Mouse (Mus musculus): ENCODE measurements at regions not wholly inside any gene's neighbourhood (a gene's known extent, or its start where the extent isn't known, plus 50 kb on each side); places are given as distances from the start of the nearest gene placed in this dataset.
"Not testable (repeated sequence)": the region's sequence is repeated elsewhere in the genome, so short reads cannot be mapped to it uniquely, and the experiment has no call there.

- no peaks in the 10 kb centered on the region for H3K36me3 ChIP-seq (ENCODE audit: control insufficient read depth, insufficient read depth)
- no peaks in the 10 kb centered on the region for H3K4me1 ChIP-seq (replicated peaks; ENCODE audit: control insufficient read depth, insufficient read depth, low read length)
- no peak overlapping the region for H3K9ac ChIP-seq (replicated peaks; ENCODE audit: low read depth, low read length)
- H3K27ac ChIP-seq (ENCODE audit: low read length): no peak overlapping the region
- H3K9me3 ChIP-seq (ENCODE audit: control insufficient read depth, low read length): no peaks in the 10 kb centered on the region
- H3K4me2 ChIP-seq (ENCODE audit: low read length): no peak overlapping the region
- ATAC-seq: no peak
- no peak overlapping the region for H3K4me3 ChIP-seq (replicated peaks; ENCODE audit: low read length)
- H3K27me3 ChIP-seq (replicated peaks; ENCODE audit: control insufficient read depth, insufficient read depth, low read length): no peaks in the 10 kb centered on the region
- WGBS: 89% methylated on average over 2 of the region's 2 CpGs
These were observed 221.6 kb downstream of the Prr30 start for GRCm38 (mm10) chr14:100978515-100978914.

- Histone ChIP-seq H3K9ac (replicated peaks; ENCODE audit: low read depth, low read length) (no peak overlapping the region), H3K27ac (ENCODE audit: low read length) (no peak overlapping the region), H3K4me2 (ENCODE audit: low read length) (no peak overlapping the region), H3K36me3 (ENCODE audit: control insufficient read depth, insufficient read depth) (no peaks in the 10 kb centered on the region), H3K27me3 (replicated peaks; ENCODE audit: control insufficient read depth, insufficient read depth, low read length) (no peaks in the 10 kb centered on the region), H3K4me1 (replicated peaks; ENCODE audit: control insufficient read depth, insufficient read depth, low read length) (no peaks in the 10 kb centered on the region), H3K9me3 (ENCODE audit: control insufficient read depth, low read length) (no peaks in the 10 kb centered on the region), H3K4me3 (replicated peaks; ENCODE audit: low read length) (no peak overlapping the region)
- ATAC-seq: no peak
- 74% methylated on average over 2 of the region's 2 CpGs for WGBS
These were observed 229.2 kb downstream of the Prr30 start for GRCm38 (mm10) chr14:100970970-100971369.

- no peak for ATAC-seq
- H3K9me3 ChIP-seq (ENCODE audit: control insufficient read depth, low read length): no peaks in the 10 kb centered on the region
- no peaks in the 10 kb centered on the region for H3K27me3 ChIP-seq (replicated peaks; ENCODE audit: control insufficient read depth, insufficient read depth, low read length)
- no peak overlapping the region for H3K9ac ChIP-seq (replicated peaks; ENCODE audit: low read depth, low read length)
- no peaks in the 10 kb centered on the region for H3K36me3 ChIP-seq (ENCODE audit: control insufficient read depth, insufficient read depth)
- no peak overlapping the region for H3K4me3 ChIP-seq (replicated peaks; ENCODE audit: low read length)
- H3K27ac ChIP-seq (ENCODE audit: low read length): no peak overlapping the region
- H3K4me1 ChIP-seq (replicated peaks; ENCODE audit: control insufficient read depth, insufficient read depth, low read length): no peaks in the 10 kb centered on the region
- H3K4me2 ChIP-seq (ENCODE audit: low read length): no peak overlapping the region
These were observed 239.9 kb downstream of the Prr30 start for GRCm38 (mm10) chr14:100960198-100960597.

GRCm38 (mm10) chr14:100955806-100956436, 244.2 kb downstream of the Prr30 start:
- no peaks in the 10 kb centered on the region for H3K4me1 ChIP-seq (replicated peaks; ENCODE audit: control insufficient read depth, insufficient read depth, low read length)
- WGBS: 81% methylated on average over 1 of the region's 1 CpGs
- no peak overlapping the region for H3K4me2 ChIP-seq (ENCODE audit: low read length)
- no peaks in the 10 kb centered on the region for H3K36me3 ChIP-seq (ENCODE audit: control insufficient read depth, insufficient read depth)
- no peak overlapping the region for H3K9ac ChIP-seq (replicated peaks; ENCODE audit: low read depth, low read length)
- no peaks in the 10 kb centered on the region for H3K9me3 ChIP-seq (ENCODE audit: control insufficient read depth, low read length)
- H3K27me3 ChIP-seq (replicated peaks; ENCODE audit: control insufficient read depth, insufficient read depth, low read length): no peaks in the 10 kb centered on the region
- H3K4me3 ChIP-seq (replicated peaks; ENCODE audit: low read length): no peak overlapping the region
- no peak overlapping the region for H3K27ac ChIP-seq (ENCODE audit: low read length)
- no peak for ATAC-seq

- no peaks in the 10 kb centered on the region for H3K9me3 ChIP-seq (ENCODE audit: control insufficient read depth, low read length)
- H3K4me2 ChIP-seq (ENCODE audit: low read length): no peak overlapping the region
- 54% methylated on average over 3 of the region's 3 CpGs for WGBS
- H3K9ac ChIP-seq (replicated peaks; ENCODE audit: low read depth, low read length): no peak overlapping the region
- peak; percentile 28; the same call in 1 of the 2 replicates for ATAC-seq
- no peaks in the 10 kb centered on the region for H3K27me3 ChIP-seq (replicated peaks; ENCODE audit: control insufficient read depth, insufficient read depth, low read length)
- H3K4me3 ChIP-seq (replicated peaks; ENCODE audit: low read length): no peak overlapping the region
- H3K4me1 ChIP-seq (replicated peaks; ENCODE audit: control insufficient read depth, insufficient read depth, low read length): 0 out of 2 replicates have a peak, but pooled peaks cover 3% of the 10 kb centered on the region
- no peak overlapping the region for H3K27ac ChIP-seq (ENCODE audit: low read length)
- no peaks in the 10 kb centered on the region for H3K36me3 ChIP-seq (ENCODE audit: control insufficient read depth, insufficient read depth)
These were observed 249.4 kb downstream of the Prr30 start for GRCm38 (mm10) chr14:100950681-100951119.

- not testable (repeated sequence) for H3K27ac ChIP-seq (ENCODE audit: low read length); H3K4me2 ChIP-seq (ENCODE audit: low read length); ATAC-seq
These were observed 252.5 kb downstream of the Prr30 start for GRCm38 (mm10) chr14:100947625-100948024.

GRCm38 (mm10) chr14:100937358-100937887, 262.7 kb downstream of the Prr30 start:
- Histone ChIP-seq H3K4me2 (ENCODE audit: low read length) (no peak overlapping the region), H3K27ac (ENCODE audit: low read length) (no peak overlapping the region), H3K4me3 (replicated peaks; ENCODE audit: low read length) (no peak overlapping the region), H3K4me1 (replicated peaks; ENCODE audit: control insufficient read depth, insufficient read depth, low read length) (no peaks in the 10 kb centered on the region), H3K36me3 (ENCODE audit: control insufficient read depth, insufficient read depth) (no peaks in the 10 kb centered on the region), H3K9me3 (ENCODE audit: control insufficient read depth, low read length) (no peaks in the 10 kb centered on the region), H3K9ac (replicated peaks; ENCODE audit: low read depth, low read length) (no peak overlapping the region), H3K27me3 (replicated peaks; ENCODE audit: control insufficient read depth, insufficient read depth, low read length) (no peaks in the 10 kb centered on the region)
- ATAC-seq: no peak
- WGBS: 83% methylated on average over 2 of the region's 2 CpGs

More at GRCm38 (mm10) chr14:100947625-100948024, 252.5 kb downstream of the Prr30 start:
- H3K4me1 ChIP-seq (replicated peaks; ENCODE audit: control insufficient read depth, insufficient read depth, low read length); H3K36me3 ChIP-seq (ENCODE audit: control insufficient read depth, insufficient read depth); H3K27me3 ChIP-seq (replicated peaks; ENCODE audit: control insufficient read depth, insufficient read depth, low read length); H3K4me3 ChIP-seq (replicated peaks; ENCODE audit: low read length); H3K9me3 ChIP-seq (ENCODE audit: control insufficient read depth, low read length); H3K9ac ChIP-seq (replicated peaks; ENCODE audit: low read depth, low read length): not testable (repeated sequence)

- ATAC-seq: no peak
- 80% methylated on average over 7 of the region's 7 CpGs for WGBS
These were observed 265.6 kb downstream of the Prr30 start for GRCm38 (mm10) chr14:100934554-100934953.

GRCm38 (mm10) chr14:100924880-100925279, 275.2 kb downstream of the Prr30 start:
- no peaks in the 10 kb centered on the region for H3K4me1 ChIP-seq (replicated peaks; ENCODE audit: control insufficient read depth, insufficient read depth, low read length)
- no peaks in the 10 kb centered on the region for H3K9me3 ChIP-seq (ENCODE audit: control insufficient read depth, low read length)
- no peak overlapping the region for H3K4me2 ChIP-seq (ENCODE audit: low read length)
- WGBS: 84% methylated on average over 6 of the region's 6 CpGs
- H3K4me3 ChIP-seq (replicated peaks; ENCODE audit: low read length): no peak overlapping the region
- H3K36me3 ChIP-seq (ENCODE audit: control insufficient read depth, insufficient read depth): no peaks in the 10 kb centered on the region
- ATAC-seq: no peak
- no peak overlapping the region for H3K9ac ChIP-seq (replicated peaks; ENCODE audit: low read depth, low read length)
- H3K27ac ChIP-seq (ENCODE audit: low read length): no peak overlapping the region
- H3K27me3 ChIP-seq (replicated peaks; ENCODE audit: control insufficient read depth, insufficient read depth, low read length): no peaks in the 10 kb centered on the region

More at GRCm38 (mm10) chr14:100934554-100934953, 265.6 kb downstream of the Prr30 start:
- H3K27me3 ChIP-seq (replicated peaks; ENCODE audit: control insufficient read depth, insufficient read depth, low read length): no peaks in the 10 kb centered on the region
- no peak overlapping the region for H3K27ac ChIP-seq (ENCODE audit: low read length)
- no peaks in the 10 kb centered on the region for H3K4me1 ChIP-seq (replicated peaks; ENCODE audit: control insufficient read depth, insufficient read depth, low read length)
- no peaks in the 10 kb centered on the region for H3K9me3 ChIP-seq (ENCODE audit: control insufficient read depth, low read length)
- no peak overlapping the region for H3K4me3 ChIP-seq (replicated peaks; ENCODE audit: low read length)
- H3K36me3 ChIP-seq (ENCODE audit: control insufficient read depth, insufficient read depth): no peaks in the 10 kb centered on the region
- no peak overlapping the region for H3K4me2 ChIP-seq (ENCODE audit: low read length)
- no peak overlapping the region for H3K9ac ChIP-seq (replicated peaks; ENCODE audit: low read depth, low read length)

Measured in forebrain, embryonic 16.5 days (tissue).